Mouse (Mus musculus) adrenal gland, postnatal 10 days (tissue): ENCODE results near the gene Utp6. TPM values are rescaled to one million over a fixed set of nuclear protein-coding genes. Genes with fewer than 3 reads are reported as not detected.
"Not testable (repeated sequence)": the region's sequence is repeated elsewhere in the genome, so short reads cannot be mapped to it uniquely, and the experiment has no call there.

Experiments
- DNase-seq: peaks from one replicate; pipeline ENCODE4 v3.0.0; 2021; ENCODE audit warnings: mixed read lengths
- long read RNA-seq, 2 experiments: library from polyadenylated mRNA; stranded (forward); transcript quantifications; one replicate each; pipeline ENCODE4 v2.0.0; 2021
- total RNA-seq, 2 experiments: library from RNA; stranded (reverse); gene quantifications; 2 replicates each; pipeline ENCODE4 v1.2.3; 2021

The Utp6 gene
- 10 to 100 TPM; 31.3 to 32.4 TPM for total RNA-seq
- long read RNA-seq, experiment 1, transcript Utp6-201 (19 exons, 3,877 nt): major isoform, 13 of 19 reads
- long read RNA-seq, experiment 1, partial matches to known transcripts: 3 of 19 reads
- long read RNA-seq, experiment 1, other reads (novel, unspliced or antisense): 3 of 19 reads
- long read RNA-seq, experiment 2, transcript Utp6-201 (19 exons, 3,877 nt): major isoform, 5 of 6 reads
- long read RNA-seq, experiment 2, partial matches to known transcripts: 0 of 6 reads
- long read RNA-seq, experiment 2, other reads (novel, unspliced or antisense): 1 of 6 reads

DNA sequence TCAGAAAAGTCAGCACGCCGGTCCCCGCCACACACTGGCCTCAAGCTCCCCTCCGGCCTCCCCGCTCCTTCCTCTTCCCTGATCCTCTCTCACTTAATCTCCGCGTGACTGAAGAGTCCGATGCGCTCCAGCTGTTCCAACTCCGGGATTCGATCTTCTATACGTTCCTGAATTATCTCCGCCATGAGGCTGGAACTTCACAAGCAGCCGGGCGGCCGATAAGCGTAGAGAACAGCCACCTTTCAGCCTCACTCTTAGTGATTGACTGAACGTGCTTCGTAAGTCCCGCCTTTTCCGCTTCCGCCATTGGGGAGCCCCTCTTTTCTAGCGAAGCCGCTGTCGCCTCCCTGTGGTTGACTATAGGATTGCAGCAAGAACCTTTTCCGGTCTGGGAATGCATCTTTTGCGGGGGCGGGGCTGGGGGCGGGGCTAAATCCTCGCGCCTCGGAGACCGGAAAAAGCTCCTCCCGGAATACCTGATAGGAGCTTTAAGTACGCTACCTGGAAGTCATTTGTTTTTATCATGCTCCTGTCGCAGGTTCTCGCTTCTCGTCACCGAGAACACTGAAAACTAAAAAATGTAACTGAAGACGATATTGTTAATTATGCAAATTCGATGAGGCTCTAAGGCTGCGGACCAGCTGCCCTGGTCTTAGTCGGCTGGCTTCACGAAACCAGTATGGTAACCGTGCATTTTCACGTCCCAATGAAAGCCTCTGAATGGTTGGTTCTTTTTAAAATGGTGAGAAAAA, at the start of gene Utp6:
Gene Utp6, minus strand, starts transcription at position 266 of the 752 bp plus-strand sequence.
- peak; percentile 99 for DNase-seq

DNA sequence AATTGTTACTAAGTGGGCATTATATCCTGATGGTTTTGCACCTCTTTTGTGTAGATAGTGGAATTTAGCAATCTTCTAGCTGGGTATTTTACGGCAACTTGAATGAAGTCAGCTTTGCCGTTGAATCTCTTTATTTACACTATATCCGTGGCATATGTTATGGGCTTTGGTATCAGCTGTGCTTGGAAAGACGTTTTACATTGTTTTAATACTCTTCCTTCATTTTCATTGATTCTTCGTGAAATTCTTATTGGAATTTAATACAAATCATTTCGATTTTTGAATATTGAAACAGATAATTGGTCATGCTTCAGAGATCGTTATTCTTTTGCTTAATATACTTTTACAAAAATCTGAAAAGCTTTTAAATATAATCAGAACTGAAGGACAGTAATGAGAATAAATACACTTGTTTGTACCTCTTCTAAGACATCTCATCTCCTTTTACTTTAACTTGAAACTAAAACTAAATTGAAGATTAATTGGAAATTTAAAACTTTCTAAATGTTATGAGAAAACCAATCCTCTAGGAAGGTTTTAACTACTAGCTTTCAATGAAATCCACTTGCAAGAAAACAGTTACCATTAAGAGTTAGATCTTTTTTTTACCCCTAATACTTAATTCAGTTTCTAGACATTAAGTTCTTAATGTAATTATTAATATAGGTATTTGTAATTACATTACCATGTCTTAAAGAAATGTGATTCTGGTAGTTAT, 32.2 kb upstream of the Utp6 start:
- no peak for DNase-seq

DNA sequence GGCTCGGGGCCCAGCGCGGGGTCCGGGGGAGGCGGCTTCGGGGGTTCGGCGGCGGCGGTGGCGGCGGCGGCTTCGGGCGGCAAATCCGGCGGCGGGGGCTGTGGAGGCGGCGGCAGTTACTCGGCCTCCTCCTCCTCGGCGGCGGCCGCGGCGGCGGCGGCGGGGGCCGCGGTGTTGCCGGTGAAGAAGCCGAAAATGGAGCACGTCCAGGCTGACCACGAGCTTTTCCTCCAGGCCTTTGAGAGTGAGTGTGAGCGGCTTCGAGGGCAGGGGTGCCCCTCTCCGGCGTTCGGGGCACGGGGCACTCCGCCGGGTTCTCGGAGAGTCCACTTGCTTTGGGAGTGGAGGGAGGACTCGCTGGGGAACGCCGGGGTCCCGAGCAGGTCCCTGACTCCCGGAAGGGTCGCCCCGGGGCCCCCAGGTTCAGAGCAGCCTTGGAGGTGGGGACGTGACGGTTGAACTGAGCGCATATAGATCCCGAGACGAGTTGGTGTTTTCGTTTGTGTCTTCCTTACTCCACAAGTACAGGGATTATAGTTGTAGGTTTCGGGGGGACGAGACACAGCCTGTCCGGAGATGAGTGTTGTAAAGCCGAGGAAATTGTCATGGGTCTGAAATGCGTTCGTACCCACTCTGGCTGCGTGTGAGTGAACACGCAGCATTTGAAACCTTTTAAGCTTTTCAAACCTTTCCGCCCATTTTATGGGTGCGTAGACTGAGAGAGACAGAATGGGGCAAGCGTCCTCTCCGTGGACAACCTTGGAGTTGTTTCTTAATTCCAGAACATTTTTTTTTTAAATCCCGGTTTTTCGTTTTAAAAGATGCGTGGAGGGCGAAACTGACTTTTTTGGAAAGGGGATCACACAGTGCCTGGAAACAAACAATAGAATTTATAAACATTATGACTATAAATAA, 31.4 kb upstream of the Utp6 start:
- peak; percentile 14 for DNase-seq

DNA sequence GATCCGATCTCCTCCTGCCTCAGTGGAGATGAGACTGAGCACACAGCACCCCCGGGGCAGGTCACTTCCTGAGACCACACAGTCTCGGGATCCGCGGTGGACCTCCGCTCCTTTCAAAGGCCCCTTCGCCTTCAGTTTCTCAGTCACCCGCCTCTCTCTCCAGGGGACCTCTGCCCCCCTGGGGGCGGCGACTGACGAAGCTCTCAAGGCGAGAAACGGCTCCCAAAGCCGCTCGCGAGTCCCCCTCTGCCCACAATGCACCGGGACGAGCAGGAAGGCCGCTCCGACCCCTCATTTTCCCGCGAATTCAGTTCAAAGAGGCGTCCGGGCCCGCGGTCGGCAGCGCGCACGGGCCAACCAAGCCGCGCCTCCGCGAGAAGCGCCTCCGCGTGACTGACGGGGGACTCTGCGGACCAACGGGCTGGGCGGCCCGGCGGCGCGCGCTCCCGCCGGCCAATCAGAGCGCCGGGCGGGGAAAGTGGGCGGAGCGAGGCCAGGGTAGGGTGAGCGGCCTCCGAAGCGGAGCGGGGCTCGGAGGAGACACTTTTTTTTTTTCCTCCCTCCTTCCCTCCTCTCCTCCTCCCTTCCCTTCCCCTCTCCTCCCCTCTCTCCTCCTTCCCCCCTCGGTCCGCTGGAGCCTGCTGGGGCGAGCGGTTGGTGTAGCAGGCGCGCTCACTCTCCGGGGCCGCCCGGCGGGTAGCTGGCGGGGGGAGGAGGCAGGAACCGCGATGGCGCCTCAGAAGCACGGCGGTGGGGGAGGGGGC, 30.6 kb upstream of the Utp6 start, which contains the start of gene Suz12:
Gene Suz12, plus strand, starts transcription at position 515 of the 764 bp plus-strand sequence.
- peak; percentile 97 for DNase-seq

DNA sequence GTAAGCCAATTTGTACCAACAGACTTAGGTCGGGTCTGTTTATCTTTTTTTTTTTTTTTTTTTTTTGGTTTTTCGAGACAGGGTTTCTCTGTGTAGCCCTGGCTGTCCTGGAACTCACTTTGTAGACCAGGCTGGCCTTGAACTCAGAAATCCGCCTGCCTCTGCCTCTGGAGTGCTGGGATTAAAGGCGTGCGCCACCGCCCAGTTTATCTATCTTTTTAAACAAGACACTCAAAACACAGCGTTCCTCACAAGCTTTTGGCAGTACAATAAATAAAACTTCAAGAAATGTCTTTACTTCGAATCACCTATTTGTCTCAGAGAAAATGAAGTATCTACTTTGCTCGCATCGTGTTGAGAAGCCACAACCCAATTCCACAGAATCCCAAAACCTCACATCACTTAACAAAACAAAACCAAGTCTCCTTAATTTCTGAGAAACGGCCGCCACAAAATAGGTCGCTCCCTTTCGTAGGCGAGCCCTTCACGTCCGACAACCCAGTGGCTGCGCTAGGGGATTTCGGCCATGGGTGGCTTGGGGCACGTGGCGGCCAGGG, 29.9 kb upstream of the Utp6 start:
- DNase-seq: no peak

DNA sequence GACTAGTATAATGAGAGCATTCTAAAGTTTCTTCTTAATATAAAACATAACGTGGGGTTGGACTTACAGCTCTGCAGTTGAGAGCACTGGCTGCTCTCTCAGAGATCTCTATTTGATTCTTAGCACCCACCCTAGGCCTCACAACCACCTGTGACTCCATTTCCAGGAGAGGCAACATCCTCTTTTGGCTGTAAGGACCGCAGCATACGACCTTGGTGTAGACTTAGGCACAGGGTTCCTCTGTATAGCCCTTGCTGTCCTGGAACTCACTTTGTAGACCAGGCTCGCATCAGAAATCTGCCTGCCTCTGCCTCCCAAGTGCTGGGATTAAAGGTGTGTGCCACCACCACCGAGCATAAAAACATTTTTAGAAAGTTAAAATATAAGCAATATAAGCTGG, 29.4 kb upstream of the Utp6 start:
- no peak for DNase-seq

DNA sequence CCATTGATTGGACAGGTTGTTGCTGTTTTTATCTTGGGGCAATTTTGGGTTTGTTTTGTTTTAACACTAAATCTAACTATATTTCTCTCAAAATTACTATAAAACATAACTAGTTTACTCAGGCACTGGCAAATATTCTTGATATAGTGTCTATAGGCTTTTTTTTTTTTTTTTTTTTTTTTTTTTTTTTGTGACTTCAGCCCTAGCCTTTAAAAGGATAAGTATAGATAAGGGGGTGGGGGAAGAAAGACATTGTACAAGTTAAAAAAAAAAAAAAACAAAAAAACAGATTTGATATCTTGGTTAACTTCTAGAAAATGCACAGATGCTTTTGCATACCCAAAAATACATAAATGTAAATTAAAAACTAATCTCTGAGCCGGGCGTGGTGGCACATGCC, 27.9 kb upstream of the Utp6 start:
- no peak for DNase-seq

DNA sequence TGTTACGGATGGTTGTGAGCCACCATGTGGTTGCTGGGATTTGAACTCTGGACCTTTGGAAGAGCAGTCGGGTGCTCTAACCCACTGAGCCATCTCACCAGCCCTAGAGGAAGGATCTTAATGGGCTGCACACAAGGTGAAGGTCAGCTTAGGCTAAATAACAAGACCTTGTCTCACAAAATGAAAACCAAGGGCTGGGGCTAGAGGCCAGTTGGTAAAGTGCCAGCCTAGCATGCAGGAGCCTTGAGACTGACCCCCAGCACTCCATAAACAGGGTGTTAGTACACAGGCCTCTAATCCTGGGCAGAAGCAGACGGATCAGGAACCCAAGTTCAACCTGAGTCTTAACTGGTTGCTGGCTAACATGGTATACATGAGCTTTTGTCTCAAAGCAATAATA, 25.7 kb upstream of the Utp6 start:
- peak; percentile 44 for DNase-seq

DNA sequence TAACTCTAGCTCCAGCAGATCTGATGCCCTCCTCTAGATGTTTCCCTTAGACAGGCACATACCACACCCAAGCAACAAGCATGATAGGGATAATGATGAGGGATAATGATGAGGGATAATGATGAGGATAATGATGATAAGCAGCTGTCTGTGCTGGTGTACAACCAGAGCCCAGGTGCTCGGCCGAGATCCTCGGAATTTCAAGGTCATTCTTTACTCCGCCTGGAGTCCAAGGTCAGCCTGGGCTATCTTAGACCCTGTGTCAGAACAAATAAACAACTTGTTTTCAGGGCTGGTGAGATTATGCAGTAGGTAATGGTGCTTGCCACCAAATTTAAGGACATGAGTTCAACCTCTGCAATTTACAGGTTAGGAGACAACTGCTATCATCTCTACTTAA, 24.7 kb upstream of the Utp6 start:
- no peak for DNase-seq

DNA sequence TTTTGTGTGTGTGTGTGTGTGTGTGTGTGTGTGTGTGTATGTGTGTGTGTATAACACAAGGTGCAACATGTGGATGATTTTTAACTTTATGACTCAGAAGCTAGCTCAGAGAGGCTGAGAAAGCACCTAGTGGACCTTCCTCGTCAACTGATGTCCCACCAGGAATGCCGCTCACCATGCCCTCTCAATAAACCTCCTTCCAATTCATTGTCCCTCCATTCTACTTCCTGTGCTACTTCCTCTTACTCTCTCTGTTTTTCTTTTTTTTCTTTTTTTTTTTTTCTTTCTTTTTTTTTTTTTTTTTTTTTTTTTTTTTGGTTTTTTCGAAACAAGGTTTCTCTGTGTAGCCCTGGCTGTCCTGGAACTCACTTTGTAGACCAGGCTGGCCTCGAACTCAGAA, 15.6 kb upstream of the Utp6 start:
- DNase-seq: not testable (repeated sequence)

DNA sequence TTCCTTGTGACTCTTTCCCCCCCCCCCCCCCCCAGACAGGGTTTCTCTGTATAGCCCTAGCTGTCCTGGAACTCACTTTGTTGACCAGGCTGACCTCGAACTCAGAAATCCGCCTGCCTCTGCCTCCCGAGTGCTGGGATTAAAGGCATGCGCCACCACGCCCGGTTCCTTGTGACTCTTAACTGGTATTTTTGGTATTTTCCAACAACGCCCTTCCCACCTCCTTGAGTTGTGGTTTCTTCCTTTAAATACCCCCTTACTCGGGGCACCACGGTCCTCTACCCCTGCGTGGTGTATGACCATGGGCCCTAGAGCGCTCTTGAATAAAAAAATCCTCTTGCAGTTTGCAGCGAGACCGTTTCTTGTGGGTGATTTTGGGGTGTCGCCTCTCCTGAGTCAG, 14.9 kb upstream of the Utp6 start:
- DNase-seq: not testable (repeated sequence)

DNA sequence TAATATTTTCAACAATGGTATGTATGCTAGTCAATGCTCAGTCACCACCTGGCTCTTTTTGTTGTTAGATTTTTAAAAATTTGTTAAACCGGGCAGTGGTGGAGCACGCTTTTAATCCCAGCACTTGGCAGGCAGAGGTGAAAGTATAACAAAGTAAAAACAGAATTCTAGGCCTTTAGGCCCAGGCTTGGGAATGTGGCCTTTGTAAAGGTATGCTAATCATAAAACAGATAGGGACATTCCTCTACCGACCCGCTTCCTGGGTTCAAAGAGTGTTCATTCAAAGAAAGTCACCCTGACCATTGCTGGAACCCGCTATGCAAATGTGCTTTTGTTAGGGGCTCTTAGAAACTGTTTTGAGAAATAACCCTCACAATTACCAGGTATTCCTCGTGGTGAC, 14.5 kb upstream of the Utp6 start:
- not testable (repeated sequence) for DNase-seq

DNA sequence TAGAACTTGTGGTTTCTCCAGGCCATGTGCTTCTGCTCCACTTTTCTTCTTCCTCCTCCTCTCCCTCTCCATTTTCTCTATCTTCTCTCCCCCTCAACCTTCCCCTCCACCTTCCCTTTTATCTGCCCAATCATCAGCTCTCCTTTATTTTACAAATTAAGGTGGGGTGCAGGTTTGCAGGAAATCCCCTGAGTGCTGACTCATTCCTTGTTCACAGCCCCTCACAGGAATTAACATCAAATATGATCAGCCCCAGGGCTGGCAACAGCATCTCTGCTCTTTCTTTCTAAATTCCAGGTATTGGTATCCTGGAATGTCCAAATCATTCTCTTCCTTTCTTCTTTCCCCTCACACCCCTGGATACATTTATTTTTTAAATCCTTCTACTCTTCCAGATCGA, 14.0 kb upstream of the Utp6 start:
- no peak for DNase-seq

DNA sequence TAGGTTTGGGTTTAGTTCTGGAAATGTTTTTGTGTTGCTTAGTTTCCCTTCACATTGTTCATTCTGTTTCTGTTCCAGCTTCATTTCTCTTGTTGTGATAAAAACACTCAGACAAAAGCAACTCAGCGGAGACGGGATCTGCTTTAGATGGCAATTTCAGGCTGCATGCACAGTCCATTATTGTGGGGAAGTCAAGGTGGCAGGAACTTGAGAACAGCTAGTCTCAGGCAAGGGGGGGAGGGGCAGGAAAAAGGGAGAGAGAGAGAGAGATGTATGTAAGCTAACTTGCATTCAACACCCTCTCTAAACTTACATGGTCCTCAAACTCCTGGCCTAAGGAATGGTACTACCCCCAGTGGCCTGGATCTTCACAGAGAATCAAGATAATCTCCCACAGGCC, 13.2 kb upstream of the Utp6 start:
- DNase-seq: no peak

DNA sequence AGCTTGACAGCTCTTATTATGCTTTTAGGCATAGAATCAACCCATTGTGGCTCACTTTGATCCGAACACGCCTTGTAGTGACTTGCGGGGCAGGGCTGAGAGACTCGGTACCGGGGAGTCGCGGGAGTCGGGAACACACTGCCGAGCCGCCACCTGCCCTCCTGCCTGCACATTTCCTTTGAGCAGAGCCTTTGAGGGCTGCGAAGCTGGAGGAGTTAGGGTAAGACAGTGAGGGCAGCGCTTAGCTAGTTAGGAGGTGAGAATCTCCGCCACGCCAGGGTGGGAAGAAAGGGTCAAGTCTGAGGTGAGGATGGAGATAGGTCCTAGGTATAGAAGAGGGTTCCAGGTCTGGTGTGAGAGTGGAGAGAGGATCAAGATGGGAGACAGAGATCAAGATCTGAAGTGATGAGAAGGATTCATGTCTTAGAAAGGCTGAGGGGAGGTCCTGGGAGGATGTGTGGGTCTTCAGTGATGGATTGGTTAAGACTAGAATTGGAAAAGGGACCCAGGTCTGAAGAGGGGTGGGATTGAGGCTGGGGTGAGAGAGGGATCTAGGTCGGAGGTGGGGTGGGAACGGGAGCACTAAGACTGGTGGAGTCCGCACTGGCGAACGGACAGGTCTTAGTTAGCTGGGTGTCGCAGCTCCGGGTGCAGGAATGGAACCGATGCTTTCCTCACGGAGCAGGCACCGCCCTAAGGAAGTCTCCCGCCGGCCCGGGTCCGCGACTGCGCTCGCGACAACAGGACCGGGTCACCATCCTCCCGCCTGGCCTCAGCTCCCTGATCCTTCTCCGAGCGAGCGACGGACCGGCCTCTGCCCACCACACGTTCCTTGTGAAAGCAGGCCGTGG, 11.7 kb upstream of the Utp6 start:
- peak; percentile 44 for DNase-seq

DNA sequence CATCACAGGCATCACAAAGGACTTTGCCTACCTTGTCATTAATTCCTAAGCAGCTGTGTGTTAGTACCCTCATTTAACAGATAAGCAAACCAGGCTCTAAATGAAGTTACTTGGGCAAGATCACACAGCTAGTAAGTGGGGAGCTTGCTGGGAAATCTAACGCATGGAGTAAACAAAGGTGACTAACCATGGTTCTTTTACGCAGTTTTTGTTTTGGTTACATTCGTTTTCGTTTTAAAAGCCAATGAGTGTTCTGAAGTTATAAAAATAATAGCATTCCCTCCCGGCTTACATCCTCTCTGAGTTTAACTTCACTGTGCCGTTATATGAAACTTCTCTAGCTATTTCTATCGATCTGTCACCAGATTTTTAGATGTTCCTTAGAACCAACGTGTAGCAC, 10.9 kb upstream of the Utp6 start:
- no peak for DNase-seq

DNA sequence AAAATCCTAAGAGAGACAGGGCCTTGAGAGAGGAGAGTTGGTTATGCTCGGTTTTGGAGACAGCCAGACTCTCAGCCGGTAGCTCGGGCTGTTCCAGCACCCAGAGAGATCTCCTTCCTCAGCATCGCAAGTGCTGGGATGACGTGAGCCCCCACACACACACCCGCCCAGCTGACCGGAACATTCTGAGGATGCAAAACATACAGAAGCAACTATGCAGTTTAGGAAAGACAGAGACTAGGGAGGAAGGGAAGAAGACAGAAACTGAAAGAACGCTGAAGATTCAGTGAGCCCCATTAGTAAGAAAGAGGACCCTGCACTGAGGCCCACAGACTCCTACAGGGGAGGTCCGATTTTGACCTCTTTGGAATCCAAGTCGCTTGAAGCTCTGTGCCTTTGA, 5.6 kb upstream of the Utp6 start:
- no peak for DNase-seq

DNA sequence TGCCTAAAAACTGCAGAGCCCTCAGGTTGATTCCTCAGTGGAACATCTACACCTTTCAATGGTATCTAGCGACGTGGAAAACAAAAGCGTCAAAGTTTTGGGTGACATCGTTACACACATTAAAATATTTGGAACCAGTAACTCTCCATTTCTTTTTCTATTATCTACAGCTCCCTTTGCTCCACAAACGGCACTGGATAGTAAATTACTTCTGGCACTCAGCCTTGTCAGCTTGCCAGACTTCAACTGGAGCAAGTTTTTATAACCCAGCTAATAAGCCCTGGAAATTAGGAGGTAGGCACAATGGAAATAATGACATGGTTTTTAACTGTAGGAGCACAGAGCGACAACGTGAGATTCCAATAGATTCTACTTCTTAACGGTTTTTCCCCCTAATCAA, 3.7 kb upstream of the Utp6 start:
- DNase-seq: peak; percentile 79

DNA sequence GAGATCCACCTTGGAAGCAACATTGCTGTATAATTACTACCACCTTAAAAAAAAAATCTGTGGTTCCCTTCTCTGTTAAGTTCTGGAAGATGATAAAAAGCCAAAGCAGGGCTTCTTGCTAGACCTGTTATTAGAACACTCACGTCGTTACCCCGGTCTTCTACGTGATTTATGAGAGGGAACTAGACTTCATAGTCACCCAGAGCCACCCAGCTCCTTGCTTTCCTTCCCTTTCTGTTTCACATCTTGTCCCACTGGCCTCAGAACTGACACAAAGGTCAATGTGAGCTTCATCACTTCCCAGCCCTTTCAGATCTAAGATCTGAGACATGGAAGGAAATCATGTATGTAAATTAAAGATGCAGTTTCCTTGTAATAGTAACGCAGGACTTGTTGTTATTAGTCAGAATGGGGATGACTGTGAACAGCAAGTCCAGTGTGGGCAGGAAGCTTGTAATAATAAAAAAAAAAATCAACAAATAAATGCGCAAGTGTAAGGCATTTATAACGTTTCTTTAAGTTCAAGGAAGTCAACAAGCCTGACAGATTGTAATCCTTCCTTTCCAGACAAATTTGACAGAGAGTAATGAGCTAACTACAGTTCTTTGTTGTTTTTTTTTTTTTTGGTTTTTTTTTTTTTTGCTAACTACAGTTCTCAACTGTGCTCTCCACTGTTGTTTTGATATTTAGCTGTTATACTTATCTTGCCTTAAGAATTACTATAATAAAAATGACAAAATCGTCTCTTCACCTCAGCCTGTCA, 1.2 kb upstream of the Utp6 start:
- DNase-seq: no peak
